Mouse (Mus musculus) lung, adult 2 months (tissue): ENCODE data around the gene S1pr5.

Experiments
- CTCF ChIP-seq: fragments of 200-500 bp; IDR thresholded peaks from 2 replicates; pipeline ENCODE4 v1.5.1; 2011; ENCODE audit warnings: mild to moderate bottlenecking, low read length, control low read depth; ENCODE audit not compliant: insufficient read depth
- POLR2A ChIP-seq: fragments of 200-500 bp; IDR thresholded peaks from 2 replicates; pipeline ENCODE4 v1.6.1; 2011; ENCODE audit warnings: low read depth, mild to moderate bottlenecking, control low read depth, low read length, borderline replicate concordance; ENCODE audit errors: extremely low read depth

GRCm38 (mm10) chr9:21275013-21275710, 26.9 kb upstream of the S1pr5 start:
- TF ChIP-seq CTCF (no peak), POLR2A (no peak)
